Mouse (Mus musculus): ENCODE measurements around the gene Zp1. TPM values are rescaled to one million over a fixed set of nuclear protein-coding genes. Genes with fewer than 3 reads are reported as not detected.

Gene Zp1
- polyA plus RNA-seq, 1 experiment from 2014 or later, result not detected

- Histone ChIP-seq H3K79me2 (ENCODE audit: inconsistent target) (no peaks in the 10 kb centered on the region), H3K27ac (no peak overlapping the region), H3K36me3 (ENCODE audit: inconsistent target) (peaks cover 19% of the 10 kb centered on the region; the same call in 1 of the 2 replicates), H3K4me3 (ENCODE audit: inconsistent target) (no peak overlapping the region)
- WGBS (ENCODE audit: missing documents), result 65% methylated on average over 3 of the region's 3 CpGs
These were observed 12.5 kb downstream of the Zp1 start for GRCm38 (mm10) chr19:10907891-10908290.

- Histone ChIP-seq H3K4me3 (ENCODE audit: inconsistent target) (no peak overlapping the region), H3K27ac (no peak overlapping the region), H3K36me3 (ENCODE audit: inconsistent target) (peaks cover 41% of the 10 kb centered on the region), H3K79me2 (ENCODE audit: inconsistent target) (no peaks in the 10 kb centered on the region)
- WGBS (ENCODE audit: missing documents), result 95% methylated on average over 5 of the region's 5 CpGs
These were observed 14.8 kb downstream of the Zp1 start for GRCm38 (mm10) chr19:10905728-10906000.

- Histone ChIP-seq H3K27ac (no peak overlapping the region), H3K36me3 (ENCODE audit: inconsistent target) (peaks cover 46% of the 10 kb centered on the region)
- 83% methylated on average over 7 of the region's 7 CpGs for WGBS (ENCODE audit: missing documents)
These were observed 15.3 kb downstream of the Zp1 start for GRCm38 (mm10) chr19:10904927-10905727.

DNA sequence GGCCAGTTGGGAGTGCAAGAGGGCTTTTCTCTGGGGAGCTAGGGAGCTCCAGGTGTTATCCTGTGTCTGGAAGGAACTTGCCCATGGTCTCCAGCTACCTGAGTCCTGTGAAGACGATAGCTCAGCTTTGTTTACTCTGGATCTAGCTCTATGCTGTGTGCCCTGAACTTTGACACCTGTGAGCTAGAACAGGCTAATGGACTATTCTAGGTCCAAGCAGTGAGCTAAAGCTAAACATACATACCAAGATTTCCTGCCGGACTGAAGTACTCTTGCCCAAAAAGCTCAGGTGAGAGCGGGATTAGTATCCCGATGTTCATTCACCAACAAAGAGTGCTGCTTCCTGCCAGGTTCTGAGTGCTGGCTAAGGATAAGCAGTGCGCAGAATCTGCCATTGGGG, 15.9 kb downstream of the Zp1 start:
- Histone ChIP-seq H3K4me3 (ENCODE audit: inconsistent target) (no peak overlapping the region), H3K27ac (no peak overlapping the region), H3K36me3 (ENCODE audit: inconsistent target) (peaks cover 53% of the 10 kb centered on the region), H3K79me2 (ENCODE audit: inconsistent target) (no peaks in the 10 kb centered on the region)
- 90% methylated on average over 5 of the region's 5 CpGs for WGBS (ENCODE audit: missing documents)

More at GRCm38 (mm10) chr19:10904927-10905727, 15.3 kb downstream of the Zp1 start:
- Histone ChIP-seq H3K79me2 (ENCODE audit: inconsistent target) (no peaks in the 10 kb centered on the region), H3K4me3 (ENCODE audit: inconsistent target) (no peak overlapping the region)

GRCm38 (mm10) chr19:10901046-10901445, 19.4 kb downstream of the Zp1 start:
- WGBS (ENCODE audit: missing documents), result 95% methylated on average over 5 of the region's 5 CpGs
- Histone ChIP-seq H3K27ac (no peak overlapping the region), H3K79me2 (ENCODE audit: inconsistent target) (peaks cover 30% of the 10 kb centered on the region), H3K4me3 (ENCODE audit: inconsistent target) (no peak overlapping the region), H3K36me3 (ENCODE audit: inconsistent target) (peaks cover 72% of the 10 kb centered on the region)

GRCm38 (mm10) chr19:10900315-10900714, 20.1 kb downstream of the Zp1 start:
- no peak overlapping the region for H3K4me3 ChIP-seq (ENCODE audit: inconsistent target)
- H3K36me3 ChIP-seq (ENCODE audit: inconsistent target), result peaks cover 72% of the 10 kb centered on the region
- 97% methylated on average over 6 of the region's 6 CpGs for WGBS (ENCODE audit: missing documents)

GRCm38 (mm10) chr19:10897491-10897890, 22.9 kb downstream of the Zp1 start:
- Histone ChIP-seq H3K36me3 (ENCODE audit: inconsistent target) (peaks cover 49% of the 10 kb centered on the region), H3K79me2 (ENCODE audit: inconsistent target) (peaks cover 37% of the 10 kb centered on the region), H3K4me3 (ENCODE audit: inconsistent target) (no peak overlapping the region), H3K27ac (no peak overlapping the region)
- 90% methylated on average over 8 of the region's 8 CpGs for WGBS (ENCODE audit: missing documents)

More at GRCm38 (mm10) chr19:10900315-10900714, 20.1 kb downstream of the Zp1 start:
- no peak overlapping the region for H3K27ac ChIP-seq
- peaks cover 37% of the 10 kb centered on the region for H3K79me2 ChIP-seq (ENCODE audit: inconsistent target)

DNA sequence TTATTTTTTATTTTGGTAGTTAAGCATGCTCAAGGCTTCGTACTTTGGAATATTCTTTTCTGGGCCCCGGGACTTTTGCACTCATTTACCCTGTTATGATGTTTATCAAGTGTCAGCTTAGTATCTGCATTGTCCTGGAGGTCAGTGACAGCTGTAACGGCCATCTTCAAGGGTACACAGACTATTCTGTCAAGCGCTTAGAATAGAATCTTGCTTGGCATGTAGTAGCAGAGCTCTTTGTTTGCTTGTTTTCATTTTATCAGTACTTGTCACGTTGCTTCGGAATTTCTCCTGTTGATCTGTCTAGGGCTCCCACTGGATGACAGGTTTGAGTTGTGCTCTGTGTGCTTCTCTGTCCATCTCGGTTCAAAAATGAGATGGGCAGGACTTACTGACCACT, 23.6 kb downstream of the Zp1 start:
- Histone ChIP-seq H3K79me2 (ENCODE audit: inconsistent target) (peaks cover 37% of the 10 kb centered on the region), H3K4me3 (ENCODE audit: inconsistent target) (no peak overlapping the region), H3K36me3 (ENCODE audit: inconsistent target) (peaks cover 43% of the 10 kb centered on the region), H3K27ac (no peak overlapping the region)
- WGBS (ENCODE audit: missing documents), result 88% methylated on average over 7 of the region's 7 CpGs

DNA sequence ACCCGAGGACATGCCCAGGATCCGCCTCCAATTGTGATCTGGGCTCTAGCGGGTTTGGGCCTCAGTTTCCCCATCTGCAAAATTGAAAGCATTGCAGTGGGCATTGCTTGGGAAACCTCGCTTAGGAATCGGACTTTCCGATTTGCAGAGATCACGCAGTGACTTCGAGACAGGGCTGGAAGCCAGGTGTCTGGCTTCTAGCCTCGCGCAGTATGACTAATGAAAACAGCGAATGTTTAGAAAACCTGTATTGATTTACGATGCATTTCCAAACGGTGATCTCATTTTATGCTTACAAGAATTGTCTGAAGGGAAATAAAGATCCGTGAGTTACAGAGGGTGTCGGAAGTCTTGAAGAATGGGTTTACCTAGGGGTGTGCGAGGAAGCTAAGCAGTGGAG, 24.7 kb downstream of the Zp1 start:
- WGBS (ENCODE audit: missing documents), result 1% methylated on average over 16 of the region's 16 CpGs
- Histone ChIP-seq H3K4me3 (ENCODE audit: inconsistent target) (peak overlapping the region; percentile 92), H3K27ac (peak overlapping the region; percentile 65), H3K36me3 (ENCODE audit: inconsistent target) (peaks cover 31% of the 10 kb centered on the region), H3K79me2 (ENCODE audit: inconsistent target) (peaks cover 37% of the 10 kb centered on the region)

DNA sequence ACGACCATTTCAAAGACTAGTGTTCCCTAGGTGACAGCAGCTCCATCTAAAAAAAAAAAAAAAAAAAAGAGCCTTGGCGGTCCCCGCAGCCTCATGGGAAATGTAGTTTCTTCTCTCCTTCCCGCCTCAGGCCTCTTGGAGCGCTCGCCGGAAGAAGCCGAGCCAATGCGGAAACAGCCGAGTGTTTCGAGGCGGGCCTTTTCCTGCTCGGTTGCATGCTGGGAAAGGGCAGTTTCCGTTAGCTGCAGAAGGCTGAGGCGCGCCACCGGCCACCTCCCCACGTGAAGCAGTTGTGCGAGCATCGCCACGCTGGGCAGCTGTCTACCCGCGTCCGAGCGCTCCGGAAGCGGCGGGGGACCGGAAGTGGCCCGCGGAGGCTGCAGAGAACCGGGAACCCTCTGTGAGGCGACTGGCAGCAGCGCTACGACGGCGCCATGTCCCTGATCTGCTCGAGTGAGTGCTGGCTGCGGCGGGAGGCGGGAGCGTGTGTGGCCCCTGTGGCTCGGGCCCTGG, 25.4 kb downstream of the Zp1 start, which contains the start of gene Prpf19:
Gene Prpf19, plus strand, starts transcription at position 216 of the 513 bp plus-strand sequence.
- under 1% methylated on average over 39 of the region's 43 CpGs for WGBS (ENCODE audit: missing documents)
- Histone ChIP-seq H3K36me3 (ENCODE audit: inconsistent target) (peaks cover 25% of the 10 kb centered on the region; the same call in 1 of the 2 replicates), H3K79me2 (ENCODE audit: inconsistent target) (peaks cover 37% of the 10 kb centered on the region), H3K27ac (peak within 1 kb of the TSS; percentile 65), H3K4me3 (ENCODE audit: inconsistent target) (peak within 1 kb of the TSS; percentile 92)

- H3K27ac ChIP-seq, result no peak overlapping the region
- H3K79me2 ChIP-seq (ENCODE audit: inconsistent target), result peaks cover 18% of the 10 kb centered on the region
- WGBS (ENCODE audit: missing documents), result 93% methylated on average over 3 of the region's 3 CpGs
- H3K36me3 ChIP-seq (ENCODE audit: inconsistent target), result no peaks in the 10 kb centered on the region
- H3K4me3 ChIP-seq (ENCODE audit: inconsistent target), result no peak overlapping the region
These were observed 28.2 kb downstream of the Zp1 start for GRCm38 (mm10) chr19:10892201-10892600.

- under 1% methylated on average over 48 of the region's 49 CpGs for WGBS (ENCODE audit: missing documents)
- H3K79me2 ChIP-seq (ENCODE audit: inconsistent target), result peaks cover 32% of the 10 kb centered on the region
- peak within 1 kb of the TSS; percentile 82 for H3K27ac ChIP-seq
- H3K36me3 ChIP-seq (ENCODE audit: inconsistent target), result no peaks in the 10 kb centered on the region
- peak within 1 kb of the TSS; percentile 64 for H3K4me3 ChIP-seq (ENCODE audit: inconsistent target)
These were observed 38.8 kb downstream of the Zp1 start, which contains the start of gene Tmem109 for GRCm38 (mm10) chr19:10881426-10882154. Gene Tmem109 (minus strand): TSS chr19:10882001.

- Histone ChIP-seq H3K36me3 (ENCODE audit: inconsistent target) (no peaks in the 10 kb centered on the region), H3K27ac (peak overlapping the region; percentile 82), H3K79me2 (ENCODE audit: inconsistent target) (peaks cover 38% of the 10 kb centered on the region), H3K4me3 (ENCODE audit: inconsistent target) (peak overlapping the region; percentile 64)
- WGBS (ENCODE audit: missing documents), result 10% methylated on average over 13 of the region's 14 CpGs
These were observed 39.4 kb downstream of the Zp1 start for GRCm38 (mm10) chr19:10880975-10881425.

DNA sequence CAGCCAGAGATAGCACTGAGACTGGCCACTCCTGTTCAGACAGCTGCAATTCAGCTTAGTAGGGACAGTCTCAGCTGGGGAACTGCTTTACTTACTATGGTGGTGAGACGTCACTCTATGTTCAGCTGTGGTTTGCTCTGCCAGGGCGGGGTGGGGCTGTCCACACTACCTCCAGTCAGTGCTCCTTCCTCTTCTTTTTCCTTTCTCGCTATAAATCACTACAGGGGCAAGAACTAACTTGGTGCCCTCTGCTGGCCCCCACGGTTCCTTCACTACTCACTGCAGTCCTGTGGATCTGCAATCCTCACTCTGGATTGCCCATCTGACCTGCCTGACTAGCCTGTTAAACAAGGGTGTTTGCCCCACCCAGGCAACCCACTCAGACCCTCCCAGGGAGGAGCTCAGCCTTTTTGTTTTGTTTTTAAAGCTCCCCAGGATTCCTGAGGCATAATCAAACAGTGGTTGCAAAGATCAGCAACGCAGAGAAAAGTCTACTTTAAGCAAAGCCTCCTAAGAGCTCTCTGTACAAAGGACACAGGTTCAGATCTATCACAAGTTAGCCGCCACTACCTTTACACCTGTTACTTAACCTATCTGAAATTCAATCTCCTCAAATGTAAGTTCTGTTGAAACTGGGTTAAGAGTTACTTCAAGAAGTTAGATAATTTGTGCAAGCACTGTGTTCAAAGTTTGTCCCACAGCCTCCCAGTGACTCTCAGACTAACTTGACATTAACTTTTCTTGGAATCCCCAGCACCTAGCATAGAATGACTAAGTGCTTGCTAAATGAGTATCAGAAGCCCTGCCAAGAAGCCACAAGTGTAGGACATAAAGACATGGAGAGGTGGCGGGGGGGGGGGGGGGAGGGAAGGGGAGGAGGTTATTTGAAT, 40.1 kb downstream of the Zp1 start:
- Histone ChIP-seq H3K27ac (peak overlapping the region; percentile 82), H3K4me3 (ENCODE audit: inconsistent target) (peak overlapping the region; percentile 64), H3K36me3 (ENCODE audit: inconsistent target) (no peaks in the 10 kb centered on the region), H3K79me2 (ENCODE audit: inconsistent target) (peaks cover 45% of the 10 kb centered on the region)
- WGBS (ENCODE audit: missing documents), result 18% methylated on average over 6 of the region's 7 CpGs
